Mouse (Mus musculus) cerebellum, adult 2 months (tissue): ENCODE data around the gene Dapp1.

Source experiments
- CTCF ChIP-seq: fragments of 200-500 bp; IDR thresholded peaks from 2 replicates; pipeline ENCODE4 v1.5.1; 2011; ENCODE audit warnings: low read depth, mild to moderate bottlenecking, control low read depth, low read length, moderate library complexity, borderline replicate concordance; ENCODE audit not compliant: insufficient read depth
- POLR2A ChIP-seq: fragments of 200-500 bp; IDR thresholded peaks from 2 replicates; pipeline ENCODE4 v1.6.1; 2011; ENCODE audit warnings: low read length, control low read depth, borderline replicate concordance; ENCODE audit not compliant: insufficient read depth

GRCm38 (mm10) chr3:137941555-137941954 is 39.8 kb downstream of the Dapp1 start:
- no peak for TF ChIP-seq POLR2A
- TF ChIP-seq CTCF, result no peak
